Mouse (Mus musculus): Measurements from ENCODE around the gene Cirbp.
"Not testable (repeated sequence)": the region's sequence is repeated elsewhere in the genome, so short reads cannot be mapped to it uniquely, and the experiment has no call there.

Gene Cirbp

GRCm38 (mm10) chr10:80179068-80180051, 13.6 kb downstream of the Cirbp start, which contains the start of gene Efna2:
Efna2 (plus strand) TSS chr10:80179482.
- DNase-seq (ENCODE audit: low read depth, low spot score): no peak

- no peak for DNase-seq (ENCODE audit: low read depth, low spot score)
These were observed 14.5 kb downstream of the Cirbp start for GRCm38 (mm10) chr10:80180288-80180687.

- no peak for DNase-seq (ENCODE audit: low read depth, low spot score)
These were observed 15.0 kb downstream of the Cirbp start for GRCm38 (mm10) chr10:80180823-80181222.

- DNase-seq (ENCODE audit: low read depth, low spot score): no peak
These were observed 16.8 kb downstream of the Cirbp start for GRCm38 (mm10) chr10:80182547-80182946.

- DNase-seq (ENCODE audit: low read depth, low spot score): no peak
These were observed 20.9 kb downstream of the Cirbp start for GRCm38 (mm10) chr10:80186649-80187048.

GRCm38 (mm10) chr10:80187739-80188138, 22.0 kb downstream of the Cirbp start:
- DNase-seq (ENCODE audit: low read depth, low spot score): no peak

GRCm38 (mm10) chr10:80188453-80189024, 22.8 kb downstream of the Cirbp start:
- no peak for DNase-seq (ENCODE audit: low read depth, low spot score)

- no peak for DNase-seq (ENCODE audit: low read depth, low spot score)
These were observed 24.2 kb downstream of the Cirbp start for GRCm38 (mm10) chr10:80189999-80190398.

- no peak for DNase-seq (ENCODE audit: low read depth, low spot score)
These were observed 24.8 kb downstream of the Cirbp start for GRCm38 (mm10) chr10:80190491-80191051.

GRCm38 (mm10) chr10:80193976-80194375, 28.2 kb downstream of the Cirbp start:
- no peak for DNase-seq (ENCODE audit: low read depth, low spot score)

GRCm38 (mm10) chr10:80194441-80194840, 28.7 kb downstream of the Cirbp start:
- DNase-seq (ENCODE audit: low read depth, low spot score): no peak

- DNase-seq (ENCODE audit: low read depth, low spot score): no peak
These were observed 30.4 kb downstream of the Cirbp start for GRCm38 (mm10) chr10:80196167-80196566.

- DNase-seq (ENCODE audit: low read depth, low spot score): no peak
These were observed 31.2 kb downstream of the Cirbp start for GRCm38 (mm10) chr10:80196778-80197581.

- DNase-seq (ENCODE audit: low read depth, low spot score): peak; percentile 60
These were observed 33.7 kb downstream of the Cirbp start for GRCm38 (mm10) chr10:80199440-80200008.

- DNase-seq (ENCODE audit: low read depth, low spot score): no peak
These were observed 34.7 kb downstream of the Cirbp start for GRCm38 (mm10) chr10:80200485-80200884.

- DNase-seq (ENCODE audit: low read depth, low spot score): no peak
These were observed 38.3 kb downstream of the Cirbp start for GRCm38 (mm10) chr10:80204055-80204454.

GRCm38 (mm10) chr10:80207201-80207600, 41.4 kb downstream of the Cirbp start:
- no peak for DNase-seq (ENCODE audit: low read depth, low spot score)

GRCm38 (mm10) chr10:80207676-80208075, 41.9 kb downstream of the Cirbp start:
- DNase-seq (ENCODE audit: low read depth, low spot score): no peak

GRCm38 (mm10) chr10:80208248-80208647, 42.5 kb downstream of the Cirbp start:
- no peak for DNase-seq (ENCODE audit: low read depth, low spot score)

- no peak for DNase-seq (ENCODE audit: low read depth, low spot score)
These were observed 43.1 kb downstream of the Cirbp start for GRCm38 (mm10) chr10:80208841-80209371.

- not testable (repeated sequence) for DNase-seq (ENCODE audit: low read depth, low spot score)
These were observed 45.8 kb downstream of the Cirbp start for GRCm38 (mm10) chr10:80211547-80212103.
